Mouse (Mus musculus) liver, embryonic 14.5 days (tissue): ENCODE data around the gene Tgoln1.

Source experiments
- CTCF ChIP-seq: IDR thresholded peaks from 2 replicates; pipeline ENCODE4 v1.5.1; 2016; ENCODE audit warnings: antibody characterized with exemption, low read depth, control low read depth
- EP300 ChIP-seq: IDR thresholded peaks from 2 replicates; pipeline ENCODE4 v1.6.1; 2016; ENCODE audit warnings: antibody characterized with exemption, low read depth

GRCm38 (mm10) chr6:72623661-72624402, 7.0 kb upstream of the Tgoln1 start:
- TF ChIP-seq CTCF (no peak), EP300 (no peak)
